Mouse (Mus musculus): ENCODE data around the gene Thbs3. TPM values are rescaled to one million over a fixed set of nuclear protein-coding genes. Genes with fewer than 3 reads are reported as not detected.

Gene Thbs3
- polyA plus RNA-seq (2015; fragmentation: Nextera tagmentation; extraction: Ambion mirVana): 1.3 and 1.8 TPM in 2 replicates

- Histone ChIP-seq H3K36me3 (replicated peaks; ENCODE audit: insufficient read depth, low read length) (peaks cover 5% of the 10 kb centered on the region; the same call in 1 of the 2 replicates), H3K4me1 (ENCODE audit: insufficient read depth) (peaks cover 12% of the 10 kb centered on the region), H3K27ac (ENCODE audit: low read depth) (peak within 1 kb of the TSS; percentile 66), H3K4me2 (ENCODE audit: low read depth, low read length) (peak within 1 kb of the TSS; percentile 92), H3K9ac (replicated peaks) (peak within 1 kb of the TSS; percentile 57), H3K9me3 (ENCODE audit: low read length) (no peaks in the 10 kb centered on the region), H3K27me3 (ENCODE audit: insufficient read depth, low read length) (peaks cover 8% of the 10 kb centered on the region; the same call in 1 of the 2 replicates), H3K4me3 (ENCODE audit: low read depth, low read length) (peak within 1 kb of the TSS; percentile 62)
- DNase-seq (no peak), ATAC-seq (no peak)
- TF ChIP-seq CTCF (IDR thresholded peaks at IDR 0.05; ENCODE audit: low read depth) (no peak), EP300 (IDR thresholded peaks at IDR 0.05; ENCODE audit: low read depth) (no peak)
- 4% methylated on average over 18 of the region's 19 CpGs for WGBS (ENCODE audit: insufficient replicate concordance)
Measured at GRCm38 (mm10) chr3:89214681-89215411, at the start of gene Thbs3. Thbs3 (plus strand) TSS chr3:89215180.

- peak overlapping the region; percentile 96 for H3K27ac ChIP-seq (ENCODE audit: low read depth)
- peak overlapping the region; percentile 94 for H3K4me3 ChIP-seq (ENCODE audit: low read depth, low read length)
- peak overlapping the region; percentile 78 for H3K4me2 ChIP-seq (ENCODE audit: low read depth, low read length)
- H3K9me3 ChIP-seq (ENCODE audit: low read length): no peaks in the 10 kb centered on the region
- TF ChIP-seq CTCF (IDR thresholded peaks at IDR 0.05; ENCODE audit: low read depth) (no peak), EP300 (IDR thresholded peaks at IDR 0.05; ENCODE audit: low read depth) (no peak)
- 16% methylated on average over 12 of the region's 12 CpGs for WGBS (ENCODE audit: insufficient replicate concordance)
- H3K9ac ChIP-seq (replicated peaks): peak overlapping the region; percentile 93
- H3K27me3 ChIP-seq (ENCODE audit: insufficient read depth, low read length): no peaks in the 10 kb centered on the region
- no peak for ATAC-seq
- H3K4me1 ChIP-seq (ENCODE audit: insufficient read depth): peaks cover 16% of the 10 kb centered on the region
- peaks cover 37% of the 10 kb centered on the region for H3K36me3 ChIP-seq (replicated peaks; ENCODE audit: insufficient read depth, low read length)
- DNase-seq: no peak
Measured at GRCm38 (mm10) chr3:89165268-89165870, 49.6 kb upstream of the Thbs3 start.

- Histone ChIP-seq H3K27me3 (ENCODE audit: insufficient read depth, low read length) (no peaks in the 10 kb centered on the region), H3K4me1 (ENCODE audit: insufficient read depth) (peaks cover 16% of the 10 kb centered on the region), H3K36me3 (replicated peaks; ENCODE audit: insufficient read depth, low read length) (peaks cover 47% of the 10 kb centered on the region), H3K9me3 (ENCODE audit: low read length) (no peaks in the 10 kb centered on the region), H3K27ac (ENCODE audit: low read depth) (no peak overlapping the region), H3K4me2 (ENCODE audit: low read depth, low read length) (no peak overlapping the region), H3K9ac (replicated peaks) (no peak overlapping the region; the same call in 1 of the 2 replicates), H3K4me3 (ENCODE audit: low read depth, low read length) (no peak overlapping the region)
- TF ChIP-seq CTCF (IDR thresholded peaks at IDR 0.05; ENCODE audit: low read depth) (no peak), EP300 (IDR thresholded peaks at IDR 0.05; ENCODE audit: low read depth) (no peak)
- DNase-seq: no peak
- 91% methylated on average over 19 of the region's 19 CpGs for WGBS (ENCODE audit: insufficient replicate concordance)
- ATAC-seq: no peak
Measured at GRCm38 (mm10) chr3:89166945-89167344, 48.0 kb upstream of the Thbs3 start.

- H3K9ac ChIP-seq (replicated peaks): no peak overlapping the region
Measured at GRCm38 (mm10) chr3:89174844-89175243, 40.1 kb upstream of the Thbs3 start.

GRCm38 (mm10) chr3:89175544-89175943 lies 39.4 kb upstream of the Thbs3 start:
- no peaks in the 10 kb centered on the region for H3K27me3 ChIP-seq (ENCODE audit: insufficient read depth, low read length)
- H3K36me3 ChIP-seq (replicated peaks; ENCODE audit: insufficient read depth, low read length): peaks cover 65% of the 10 kb centered on the region
- no peaks in the 10 kb centered on the region for H3K9me3 ChIP-seq (ENCODE audit: low read length)
- H3K4me3 ChIP-seq (ENCODE audit: low read depth, low read length): no peak overlapping the region
- WGBS (ENCODE audit: insufficient replicate concordance): 91% methylated on average over 10 of the region's 10 CpGs
- ATAC-seq (no peak), DNase-seq (no peak)
- H3K9ac ChIP-seq (replicated peaks): no peak overlapping the region
- no peak overlapping the region for H3K4me2 ChIP-seq (ENCODE audit: low read depth, low read length)
- TF ChIP-seq EP300 (IDR thresholded peaks at IDR 0.05; ENCODE audit: low read depth): no peak
- TF ChIP-seq CTCF (IDR thresholded peaks at IDR 0.05; ENCODE audit: low read depth): no peak
- no peak overlapping the region for H3K27ac ChIP-seq (ENCODE audit: low read depth)
- peaks cover 10% of the 10 kb centered on the region for H3K4me1 ChIP-seq (ENCODE audit: insufficient read depth)

More at GRCm38 (mm10) chr3:89174844-89175243, 40.1 kb upstream of the Thbs3 start:
- H3K4me1 ChIP-seq (ENCODE audit: insufficient read depth): peaks cover 10% of the 10 kb centered on the region
- no peak overlapping the region for H3K27ac ChIP-seq (ENCODE audit: low read depth)
- H3K27me3 ChIP-seq (ENCODE audit: insufficient read depth, low read length): no peaks in the 10 kb centered on the region
- H3K36me3 ChIP-seq (replicated peaks; ENCODE audit: insufficient read depth, low read length): peaks cover 65% of the 10 kb centered on the region
- ATAC-seq (no peak), DNase-seq (no peak)
- H3K4me2 ChIP-seq (ENCODE audit: low read depth, low read length): no peak overlapping the region
- WGBS (ENCODE audit: insufficient replicate concordance): 92% methylated on average over 11 of the region's 11 CpGs
- H3K9me3 ChIP-seq (ENCODE audit: low read length): no peaks in the 10 kb centered on the region
- TF ChIP-seq CTCF (IDR thresholded peaks at IDR 0.05; ENCODE audit: low read depth) (no peak), EP300 (IDR thresholded peaks at IDR 0.05; ENCODE audit: low read depth) (no peak)
- no peak overlapping the region for H3K4me3 ChIP-seq (ENCODE audit: low read depth, low read length)

- peaks cover 66% of the 10 kb centered on the region for H3K36me3 ChIP-seq (replicated peaks; ENCODE audit: insufficient read depth, low read length)
- H3K27ac ChIP-seq (ENCODE audit: low read depth): no peak overlapping the region
- no peaks in the 10 kb centered on the region for H3K9me3 ChIP-seq (ENCODE audit: low read length)
- H3K27me3 ChIP-seq (ENCODE audit: insufficient read depth, low read length): no peaks in the 10 kb centered on the region
- no peak for DNase-seq
- no peak for ATAC-seq
- 82% methylated on average over 7 of the region's 7 CpGs for WGBS (ENCODE audit: insufficient replicate concordance)
- no peak overlapping the region for H3K4me3 ChIP-seq (ENCODE audit: low read depth, low read length)
- TF ChIP-seq CTCF (IDR thresholded peaks at IDR 0.05; ENCODE audit: low read depth) (no peak), EP300 (IDR thresholded peaks at IDR 0.05; ENCODE audit: low read depth) (no peak)
- no peak overlapping the region for H3K4me2 ChIP-seq (ENCODE audit: low read depth, low read length)
- peaks cover 10% of the 10 kb centered on the region for H3K4me1 ChIP-seq (ENCODE audit: insufficient read depth)
- no peak overlapping the region for H3K9ac ChIP-seq (replicated peaks)
Measured at GRCm38 (mm10) chr3:89176421-89176820, 38.6 kb upstream of the Thbs3 start.
